8 mouse cellular contexts compared by ENCODE assay signal in genomic region chr15:102517631-102517975, GRCm38 (mm10). TPM values are rescaled to one million over a fixed set of nuclear protein-coding genes. Genes with fewer than 3 reads are reported as not detected.
DNase-seq lines count a peak whose midpoint lies in the region; ATAC-seq and TF ChIP-seq lines count a peak whose summit lies in the region.

No protein-coding gene starts in this region.

- no peaks in the 10 kb centered on the region for H3K79me2 ChIP-seq in heart, adult 2 months (replicated peaks; ENCODE audit: control insufficient read depth, insufficient read depth, low read length)

- peak; percentile 96 for TF ChIP-seq POLR2A in heart, adult 2 months (IDR thresholded peaks at IDR 0.05; ENCODE audit: insufficient read depth, low read depth, low read length)
- 0 out of 2 replicates have a peak, but pooled peaks have one; percentile 41 for TF ChIP-seq POLR2A in thymus, adult 2 months (IDR thresholded peaks at IDR 0.05; ENCODE audit: control insufficient read depth, extremely low read depth, insufficient read depth, low read length, poor library complexity)

- intact Hi-C loops in heart, adult 2 months (cut with DNase I), result loop anchor here (5.0 kb wide), 1 partner anchor 110 kb away; the partner anchor contains the start of gene Sp1

- peak overlapping the region; percentile 99 for H3K27ac ChIP-seq in heart, adult 2 months
- H3K27ac ChIP-seq in thymus, adult 2 months (ENCODE audit: control insufficient read depth, insufficient read depth, low read length), result peak overlapping the region; percentile 18; the same call in 1 of the 2 replicates
- peak overlapping the region; percentile 85 for H3K27ac ChIP-seq in liver, embryonic 13.5 days

- H3K9ac ChIP-seq in heart, adult 2 months (ENCODE audit: low read depth, low read length), result peak overlapping the region; percentile 56
- H3K9ac ChIP-seq in liver, embryonic 13.5 days, result peak overlapping the region; percentile 75

- H3K4me1 ChIP-seq in heart, adult 2 months (ENCODE audit: control insufficient read depth, insufficient read depth, low read length), result peaks cover 2% of the 10 kb centered on the region; the same call in 1 of the 2 replicates
- peaks cover 15% of the 10 kb centered on the region for H3K4me1 ChIP-seq in thymus, adult 2 months (replicated peaks; ENCODE audit: control insufficient read depth, insufficient read depth, low read length)
- H3K4me1 ChIP-seq in liver, embryonic 13.5 days (replicated peaks), result peaks cover 51% of the 10 kb centered on the region

- no peaks in the 10 kb centered on the region for H3K9me3 ChIP-seq in liver, embryonic 13.5 days (replicated peaks)

- no peak for ATAC-seq in liver, embryonic 13.5 days (ENCODE audit: low read depth)
- ATAC-seq in CD4-positive, CD25-positive, alpha-beta regulatory T cell, adult 4 months, result no peak

- peak overlapping the region; percentile 61 for H3K4me3 ChIP-seq in heart, adult 2 months
- peak overlapping the region; percentile 51 for H3K4me3 ChIP-seq in thymus, adult 2 months (ENCODE audit: control insufficient read depth, insufficient read depth, low read length)
- peak overlapping the region; percentile 81 for H3K4me3 ChIP-seq in liver, embryonic 13.5 days (replicated peaks)

- WGBS in heart, adult 2 months, result under 1% methylated on average over 10 of the region's 10 CpGs
- WGBS in thymus, adult 2 months, result under 1% methylated on average over 10 of the region's 10 CpGs
- whole genome bisulfite sequencing in liver, embryonic 13.5 days (ENCODE audit: insufficient replicate concordance), result 1% methylated on average over 10 of the region's 10 CpGs

- DNase-seq in heart, adult 2 months, result no peak
- DNase-seq in heart, adult 8-10 months (ENCODE audit: low spot score), result no peak
- DNase-seq in thymus, adult 2 months, result no peak
- no peak for DNase-seq in thymus, postnatal 10 days (ENCODE audit: low spot score in 2 of 2)
- DNase-seq in liver, embryonic 13.5 days, result no peak
- DNase-seq in cerebellum, adult 9-10 months, result no peak
- DNase-seq in gastrocnemius, adult 18-20 months (ENCODE audit: low spot score), result no peak

- TF ChIP-seq EP300 in heart, adult 2 months (IDR thresholded peaks at IDR 0.05; ENCODE audit: insufficient read depth, low read depth, low read length), result no peak

- H3K4me2 ChIP-seq in liver, embryonic 13.5 days, result peak overlapping the region; percentile 98

- H3K36me3 ChIP-seq in heart, adult 2 months (ENCODE audit: control insufficient read depth, insufficient read depth, low read length), result no peaks in the 10 kb centered on the region
- no peaks in the 10 kb centered on the region for H3K36me3 ChIP-seq in thymus, adult 2 months (ENCODE audit: control insufficient read depth, insufficient read depth, low read length)
- peaks cover 21% of the 10 kb centered on the region for H3K36me3 ChIP-seq in liver, embryonic 13.5 days

- H3K27me3 ChIP-seq in heart, adult 2 months (ENCODE audit: control insufficient read depth, insufficient read depth, low read length), result no peaks in the 10 kb centered on the region
- H3K27me3 ChIP-seq in thymus, adult 2 months (ENCODE audit: control insufficient read depth, insufficient read depth, low read length), result no peaks in the 10 kb centered on the region
- H3K27me3 ChIP-seq in liver, embryonic 13.5 days, result peaks cover 5% of the 10 kb centered on the region; the same call in 1 of the 2 replicates

- TF ChIP-seq CTCF in heart, adult 2 months (IDR thresholded peaks at IDR 0.05), result no peak
- TF ChIP-seq CTCF in thymus, adult 2 months (IDR thresholded peaks at IDR 0.05; ENCODE audit: borderline replicate concordance, control insufficient read depth, extremely low read depth, insufficient read depth, low read length, poor library complexity), result no peak

RNA-seq across cellular contexts. Expression of gene Tarbp2, which starts 0.4 kb away (rescaled TPM):
- 10 to 100 TPM; 37.4 to 43.6 TPM for total RNA-seq in heart, adult 2 months (2021)
- polyA plus RNA-seq in heart, adult 2 months (2012; rRNA removed), result 79.2 and 85.0 TPM in 2 replicates
- 10 to 100 TPM; 38.8 to 50.0 (median 44.7) TPM for total RNA-seq in heart, adult 8-10 months (2022)
- polyA plus RNA-seq in thymus, adult 2 months (2012; rRNA removed), result 133 and 166 TPM in 2 replicates
- 52.2 and 55.4 TPM in 2 replicates for polyA plus RNA-seq in liver, embryonic 13.5 days (2015; fragmentation: Nextera tagmentation; extraction: Ambion mirVana)
- 10 to 100 TPM; 24.9 to 41.9 TPM for polyA plus RNA-seq in CD4-positive, CD25-positive, alpha-beta regulatory T cell, adult 4 months (2017; shearing (Covaris generic))
- total RNA-seq in gastrocnemius, adult 18-20 months (2021), result 10 to 100 TPM; 28.2 to 33.3 TPM

RNA-seq across cellular contexts. Expression of gene Map3k12, which starts 0.7 kb away (rescaled TPM):
- 1 to 10 TPM; 2.1 to 2.4 TPM for total RNA-seq in heart, adult 2 months (2021)
- 4.1 and 5.5 TPM in 2 replicates for polyA plus RNA-seq in heart, adult 2 months (2012; rRNA removed)
- 1 to 10 TPM; 1.7 to 2.8 (median 2.3) TPM for total RNA-seq in heart, adult 8-10 months (2022)
- 11.3 and 12.7 TPM in 2 replicates for polyA plus RNA-seq in thymus, adult 2 months (2012; rRNA removed)
- 1.8 and 2.1 TPM in 2 replicates for polyA plus RNA-seq in liver, embryonic 13.5 days (2015; fragmentation: Nextera tagmentation; extraction: Ambion mirVana)
- polyA plus RNA-seq in CD4-positive, CD25-positive, alpha-beta regulatory T cell, adult 4 months (2017; shearing (Covaris generic)), result 1 to 10 TPM; 6.8 to 8.1 TPM
- 1 to 10 TPM in 1 of 2 experiments, under 1 TPM in 1; 0.82 to 1.5 TPM for total RNA-seq in gastrocnemius, adult 18-20 months (2021)

RNA-seq across cellular contexts. Expression of gene Npff, which starts 7.1 kb away (rescaled TPM):
- total RNA-seq in heart, adult 2 months (2021), result 1 to 10 TPM in 1 of 2 experiments, under 1 TPM in 1; 0.50 to 1.4 TPM
- 5.1 and 6.3 TPM in 2 replicates for polyA plus RNA-seq in heart, adult 2 months (2012; rRNA removed)
- 1 to 10 TPM in 3 of 4 experiments, under 1 TPM in 1; 0.65 to 2.2 (median 1.9) TPM for total RNA-seq in heart, adult 8-10 months (2022)
- polyA plus RNA-seq in thymus, adult 2 months (2012; rRNA removed), result 10.8 and 11.7 TPM in 2 replicates
- polyA plus RNA-seq in liver, embryonic 13.5 days (2015; fragmentation: Nextera tagmentation; extraction: Ambion mirVana), result 0.93 and 1.1 TPM in 2 replicates
- 1 to 10 TPM; 4.6 to 5.5 TPM for polyA plus RNA-seq in CD4-positive, CD25-positive, alpha-beta regulatory T cell, adult 4 months (2017; shearing (Covaris generic))
- 1 to 10 TPM; 1.5 to 1.8 TPM for total RNA-seq in gastrocnemius, adult 18-20 months (2021)

RNA-seq across cellular contexts. Expression of gene Gm10337, which starts 14.1 kb away (rescaled TPM):
- total RNA-seq in heart, adult 2 months (2021), result not detected
- polyA plus RNA-seq in heart, adult 2 months (2012; rRNA removed), result not detected in 2 replicates
- total RNA-seq in heart, adult 8-10 months (2022), result not detected
- not detected in 2 replicates for polyA plus RNA-seq in thymus, adult 2 months (2012; rRNA removed)
- polyA plus RNA-seq in liver, embryonic 13.5 days (2015; fragmentation: Nextera tagmentation; extraction: Ambion mirVana), result not detected in 2 replicates
- polyA plus RNA-seq in CD4-positive, CD25-positive, alpha-beta regulatory T cell, adult 4 months (2017; shearing (Covaris generic)), result not detected
- total RNA-seq in gastrocnemius, adult 18-20 months (2021), result not detected

RNA-seq across cellular contexts. Expression of gene Pcbp2, which starts 47.3 kb away (rescaled TPM):
- total RNA-seq in heart, adult 2 months (2021), result 100 to 1,000 TPM; 442 to 494 TPM
- 384 and 453 TPM in 2 replicates for polyA plus RNA-seq in heart, adult 2 months (2012; rRNA removed)
- total RNA-seq in heart, adult 8-10 months (2022), result 100 to 1,000 TPM; 452 to 509 (median 465) TPM
- 846 and 935 TPM in 2 replicates for polyA plus RNA-seq in thymus, adult 2 months (2012; rRNA removed)
- 91.4 and 92.1 TPM in 2 replicates for polyA plus RNA-seq in liver, embryonic 13.5 days (2015; fragmentation: Nextera tagmentation; extraction: Ambion mirVana)
- 100 to 1,000 TPM; 198 to 220 TPM for polyA plus RNA-seq in CD4-positive, CD25-positive, alpha-beta regulatory T cell, adult 4 months (2017; shearing (Covaris generic))
- 100 to 1,000 TPM; 403 to 410 TPM for total RNA-seq in gastrocnemius, adult 18-20 months (2021)

Comparison
In these comparisons a context has a peak if more than half of its experiments do, and no peak if none do; other contexts are left out.
1. H3K27ac ChIP-seq: peak in every context shown above with its lines; median percentile 99 in heart, adult 2 months; 85 in liver, embryonic 13.5 days; 18 in thymus, adult 2 months.